Mouse (Mus musculus): Measurements from ENCODE around the gene Usp19. TPM values are rescaled to one million over a fixed set of nuclear protein-coding genes. Genes with fewer than 3 reads are reported as not detected.
A peak's percentile ranks its signal among the peaks of the same experiment; 100 is the strongest.

The Usp19 gene
- 100 to 1,000 TPM; 105 to 120 TPM for total RNA-seq (2021)
- long read RNA-seq, experiment 1, full-length matches to known transcripts, result 98 of 134 reads
- long read RNA-seq, experiment 1, partial matches to known transcripts, result 33 of 134 reads
- long read RNA-seq, experiment 1, other reads (novel, unspliced or antisense), result 3 of 134 reads
- long read RNA-seq, experiment 2, full-length matches to known transcripts, result 89 of 133 reads
- long read RNA-seq, experiment 2, partial matches to known transcripts, result 31 of 133 reads
- long read RNA-seq, experiment 2, other reads (novel, unspliced or antisense), result 13 of 133 reads

DNA sequence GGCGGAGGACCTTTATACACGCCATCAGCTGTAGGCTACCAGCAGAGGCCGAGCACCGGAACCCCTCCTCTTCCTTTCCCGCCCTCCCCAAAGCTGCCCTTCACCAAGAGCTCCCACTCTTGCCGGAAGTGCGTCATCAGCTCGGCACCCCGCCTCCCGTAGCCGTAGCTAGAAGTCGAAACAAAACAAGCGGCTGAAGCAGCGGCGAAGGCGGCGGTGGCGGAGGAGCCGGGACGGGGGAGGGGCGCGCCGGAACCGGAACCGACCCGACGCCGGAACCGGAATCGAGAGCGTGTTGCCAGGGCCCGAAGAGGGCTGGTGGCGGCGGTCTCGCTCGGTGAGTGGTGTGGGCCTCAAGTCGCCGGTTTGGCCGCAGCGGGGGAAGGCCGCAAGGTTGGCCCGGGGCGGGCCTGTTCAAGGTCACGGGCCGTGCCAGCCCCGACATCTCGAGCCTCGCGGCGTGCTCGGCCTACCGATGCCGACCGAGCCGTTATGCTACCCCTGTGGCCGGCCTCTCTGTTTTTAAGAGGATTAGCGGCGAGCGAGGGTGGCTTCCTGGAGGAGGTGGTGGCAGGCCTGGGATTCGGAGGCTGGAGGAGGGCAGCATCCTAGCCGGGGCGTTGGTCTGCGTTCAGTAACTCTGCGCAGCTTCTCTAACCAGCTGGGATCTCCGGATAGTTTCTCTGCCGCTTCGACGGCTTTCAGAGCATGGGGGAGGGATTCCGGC, at the start of gene Usp19:
Gene Usp19 (plus strand): TSS at position 44 of the 727 bp plus-strand sequence.
- peak; percentile 92 to 95 for DNase-seq
- intact Hi-C loops (cut with DNase I), result no loop called here

DNA sequence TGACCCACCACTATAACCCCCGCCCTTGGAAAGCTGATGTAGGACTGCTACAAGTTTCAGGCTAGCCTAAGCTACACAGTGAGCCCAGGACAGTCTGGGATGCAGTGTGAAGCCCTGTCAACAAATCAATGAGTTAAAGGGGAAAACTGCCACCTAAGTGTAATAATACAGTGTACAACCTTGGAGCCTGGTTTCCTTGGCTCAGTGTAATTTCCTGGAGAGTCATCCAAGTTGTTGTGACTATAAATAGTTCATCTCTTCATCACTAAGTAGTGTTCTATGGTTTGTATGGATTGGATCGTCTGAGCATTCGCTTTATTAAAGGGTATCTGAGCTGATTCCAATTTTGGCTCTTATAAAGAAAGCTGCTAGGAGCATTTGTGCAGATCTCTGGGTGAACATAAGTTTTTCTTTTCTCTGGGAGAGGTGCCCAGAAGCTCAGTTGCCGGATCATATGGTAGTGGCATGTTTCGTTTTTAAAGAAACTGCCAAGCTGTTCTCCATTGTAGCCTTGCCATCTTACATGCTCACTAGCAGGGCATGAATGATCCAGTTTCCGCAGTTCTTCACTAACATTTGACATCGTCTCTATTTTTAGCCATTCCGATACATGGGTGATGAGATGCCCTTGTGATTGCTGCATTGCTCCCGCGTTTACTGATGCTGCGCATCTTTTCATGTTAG, 49.0 kb upstream of the Usp19 start:
- intact Hi-C loops (cut with DNase I), result no loop called here

DNA sequence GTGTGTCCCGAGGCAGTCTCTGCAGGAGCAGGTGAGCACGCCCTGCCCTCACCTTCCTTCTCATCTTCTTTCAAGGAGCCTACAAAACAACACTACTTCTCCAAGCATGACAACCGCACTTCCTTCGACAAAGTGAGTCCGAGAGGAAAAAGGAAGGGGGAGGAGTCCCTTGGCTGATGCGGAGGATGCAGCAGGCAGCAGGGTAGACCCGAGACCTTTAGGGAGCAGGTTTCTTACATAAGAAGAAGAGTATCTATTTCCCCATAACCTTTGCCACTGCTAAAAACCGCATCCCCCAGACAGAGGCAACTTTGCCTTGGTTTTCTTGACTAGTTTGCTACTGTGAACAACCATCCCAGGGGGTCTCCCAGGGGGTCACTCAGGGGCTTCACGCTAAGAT, 45.3 kb upstream of the Usp19 start:
- intact Hi-C loops (cut with DNase I), result no loop called here
- no peak for DNase-seq

More for the DNA sequence above, 49.0 kb upstream of the Usp19 start:
- no peak for DNase-seq

DNA sequence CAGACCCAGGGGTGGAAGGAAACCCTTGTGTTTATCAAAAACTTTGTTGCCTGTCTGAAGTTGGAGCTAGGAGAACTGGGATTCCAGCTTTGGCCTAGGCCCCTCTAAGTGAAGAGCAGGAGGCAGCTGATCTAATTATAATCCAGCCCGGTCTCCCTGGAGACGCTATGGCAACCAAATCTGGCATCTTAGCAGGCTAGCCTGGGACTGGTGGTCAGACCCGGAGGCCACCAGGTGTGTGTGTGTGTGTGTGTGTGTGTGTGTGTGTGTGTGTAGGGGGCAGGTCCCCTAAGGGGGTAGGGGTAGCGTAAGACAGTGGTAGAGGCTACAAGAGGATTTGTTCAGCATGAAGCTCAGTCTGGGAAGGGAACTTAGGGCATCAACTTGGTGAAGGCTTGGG, 40.5 kb upstream of the Usp19 start:
- intact Hi-C loops (cut with DNase I), result no loop called here

DNA sequence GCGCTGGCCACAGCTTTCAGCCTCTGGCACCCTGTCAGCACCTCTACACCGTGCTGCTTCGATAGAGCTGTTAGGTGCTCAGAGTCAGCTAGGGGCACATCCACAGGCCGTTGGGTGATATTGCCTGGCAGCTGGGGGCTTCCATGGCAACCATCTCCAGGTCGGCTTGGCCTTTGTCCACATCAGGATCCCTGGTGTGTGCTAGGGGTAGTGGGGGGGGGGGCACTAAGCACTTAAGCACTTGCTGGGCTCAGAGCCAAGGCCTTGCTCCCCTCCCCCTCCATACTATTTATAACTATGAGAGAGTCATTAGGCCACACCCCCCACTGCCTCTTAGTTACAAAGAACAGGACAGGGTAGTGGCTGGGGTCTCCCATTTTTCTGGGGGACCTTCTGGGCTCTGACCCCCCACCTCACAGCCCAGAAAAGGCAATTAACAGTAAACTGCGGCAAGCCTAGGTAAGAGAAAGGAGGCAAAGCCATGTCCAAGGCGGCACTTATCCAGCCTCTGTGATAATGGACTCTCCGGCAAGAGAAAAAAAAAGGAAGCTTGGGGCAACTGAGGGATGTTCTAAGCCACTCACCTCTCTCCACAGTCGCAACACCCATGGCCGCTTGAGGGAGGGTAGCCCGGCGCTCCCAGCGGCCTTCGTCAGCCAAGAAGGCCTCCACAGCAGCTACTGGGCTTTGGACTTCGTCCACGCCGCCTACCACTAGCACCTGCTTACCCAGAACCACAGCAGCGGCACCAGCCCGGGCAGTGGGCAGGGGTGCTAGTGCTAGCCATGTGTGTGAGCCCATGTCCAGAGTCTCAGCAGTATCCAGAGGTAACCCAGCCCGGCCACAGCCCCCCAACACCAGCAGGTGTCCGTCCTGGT, 39.9 kb upstream of the Usp19 start:
- no peak for DNase-seq
- intact Hi-C loops (cut with DNase I), result no loop called here

More for the DNA sequence above, 40.5 kb upstream of the Usp19 start:
- no peak for DNase-seq

DNA sequence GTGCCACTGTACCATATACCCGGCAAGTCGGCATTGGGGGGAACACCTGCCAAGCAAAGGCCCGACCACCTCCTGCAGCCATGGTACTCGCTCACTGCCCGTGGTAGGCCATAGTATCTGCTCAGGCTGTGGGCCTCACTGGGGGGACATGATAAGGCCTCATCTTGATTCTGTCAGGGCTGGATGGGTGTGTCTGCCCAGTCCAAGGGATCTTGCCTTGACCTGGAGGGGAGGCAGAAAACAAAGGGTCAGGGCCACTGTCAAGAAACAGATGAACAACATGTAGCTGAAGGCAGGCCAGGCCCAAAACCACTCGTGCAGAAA, 39.3 kb upstream of the Usp19 start:
- intact Hi-C loops (cut with DNase I), result no loop called here
- no peak for DNase-seq

DNA sequence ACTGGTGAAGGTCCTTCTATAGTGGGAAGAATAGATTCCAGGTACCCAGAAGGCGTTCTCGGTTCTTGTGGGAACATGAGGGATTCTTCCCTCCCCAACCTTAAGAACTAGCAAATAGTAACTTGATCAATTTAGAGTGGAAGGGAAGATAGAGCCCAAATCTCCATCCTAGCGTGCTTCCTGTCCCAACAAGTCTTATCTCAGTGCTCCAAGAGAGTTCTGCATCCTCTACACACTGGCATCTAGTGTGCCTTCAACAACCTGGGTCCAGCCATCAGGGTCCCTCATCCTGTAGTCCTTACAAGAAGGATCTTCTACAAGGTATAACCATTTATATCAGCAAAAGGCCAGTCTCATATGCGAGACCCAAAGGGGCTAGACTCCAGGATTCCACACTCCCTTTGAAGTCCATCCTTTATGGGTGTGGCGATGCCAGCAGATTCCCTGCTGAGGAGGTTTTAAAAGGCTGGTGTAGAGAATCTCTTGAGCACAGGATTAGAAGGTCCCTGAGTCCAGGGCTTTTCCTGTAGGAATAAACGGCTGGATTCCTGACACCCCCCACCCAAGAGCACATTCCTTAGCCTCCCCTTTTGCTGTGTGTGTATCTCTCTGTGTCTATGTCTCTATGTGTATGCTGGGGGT, 38.8 kb upstream of the Usp19 start:
- no peak for DNase-seq
- intact Hi-C loops (cut with DNase I), result no loop called here

DNA sequence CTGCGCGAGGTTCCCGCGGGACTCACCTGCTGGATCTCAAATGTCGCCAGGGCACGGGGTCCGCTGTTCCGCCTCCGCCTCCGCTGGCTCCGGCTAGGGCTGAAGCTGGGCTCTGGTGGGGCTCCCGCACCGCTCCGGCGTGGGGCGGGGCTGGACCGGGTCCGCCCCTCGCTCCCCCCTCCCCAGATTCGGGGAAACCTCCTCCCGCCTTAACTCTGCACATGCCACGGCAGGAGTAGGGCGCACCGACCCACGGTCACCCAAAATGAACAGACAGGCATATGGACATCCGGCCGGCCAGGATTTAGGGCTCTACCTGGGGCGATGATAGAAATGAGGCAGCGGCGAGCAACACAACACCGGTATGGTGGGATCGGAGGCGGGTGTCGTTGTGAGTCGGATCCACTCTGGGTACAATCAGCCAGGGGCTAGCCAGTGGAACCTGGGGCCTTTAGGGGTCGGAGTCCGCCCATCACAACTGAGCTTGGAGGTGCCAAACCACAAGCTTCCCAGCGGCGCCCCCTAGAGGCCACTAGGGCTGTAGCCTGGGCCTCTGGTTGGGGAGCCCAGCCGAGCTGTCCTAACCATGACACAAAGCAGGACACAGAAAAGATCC, 38.0 kb upstream of the Usp19 start:
- intact Hi-C loops (cut with DNase I), result no loop called here

DNA sequence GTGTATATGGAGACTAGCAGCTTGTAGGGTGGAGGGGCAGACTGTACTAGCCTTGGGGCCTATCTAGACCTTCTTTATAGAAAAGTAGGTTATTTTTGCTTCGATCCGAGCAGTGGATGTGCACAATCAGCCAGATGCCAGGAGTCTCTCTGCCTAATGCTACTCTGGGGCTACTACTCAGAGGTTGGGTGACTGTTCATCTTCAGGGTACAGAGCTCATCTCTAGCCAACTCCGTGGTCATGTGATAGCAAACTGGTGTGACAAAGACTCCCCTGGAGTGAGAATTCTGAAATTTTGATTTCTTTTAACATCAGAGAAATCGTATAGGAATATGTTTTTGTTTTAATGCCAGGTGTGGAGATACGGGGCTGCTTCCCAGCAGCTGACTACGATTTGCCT, 37.5 kb upstream of the Usp19 start:
- intact Hi-C loops (cut with DNase I), result no loop called here
- no peak for DNase-seq

More for the DNA sequence above, 38.0 kb upstream of the Usp19 start:
- DNase-seq, result peak; percentile 81 to 83

DNA sequence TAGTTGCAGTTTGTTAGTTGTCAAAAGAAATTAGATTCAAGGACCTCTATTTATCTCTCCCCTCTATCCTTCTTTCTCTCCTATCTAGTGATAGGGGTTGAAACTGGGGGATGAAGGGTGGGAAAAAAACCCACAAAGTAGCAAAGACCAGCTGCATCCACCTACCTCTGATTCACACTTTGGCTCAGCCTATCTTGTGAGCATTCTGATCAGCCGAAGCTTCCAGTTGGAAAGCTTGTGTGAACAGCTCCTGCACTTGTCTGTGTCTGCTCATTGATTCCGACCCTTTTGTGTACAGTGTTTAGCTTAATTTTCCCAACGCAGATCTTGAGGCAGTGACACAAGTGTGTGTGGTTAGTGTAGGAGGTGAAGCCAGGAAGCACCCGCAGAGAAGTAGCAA, 36.9 kb upstream of the Usp19 start:
- intact Hi-C loops (cut with DNase I), result no loop called here
- no peak for DNase-seq

DNA sequence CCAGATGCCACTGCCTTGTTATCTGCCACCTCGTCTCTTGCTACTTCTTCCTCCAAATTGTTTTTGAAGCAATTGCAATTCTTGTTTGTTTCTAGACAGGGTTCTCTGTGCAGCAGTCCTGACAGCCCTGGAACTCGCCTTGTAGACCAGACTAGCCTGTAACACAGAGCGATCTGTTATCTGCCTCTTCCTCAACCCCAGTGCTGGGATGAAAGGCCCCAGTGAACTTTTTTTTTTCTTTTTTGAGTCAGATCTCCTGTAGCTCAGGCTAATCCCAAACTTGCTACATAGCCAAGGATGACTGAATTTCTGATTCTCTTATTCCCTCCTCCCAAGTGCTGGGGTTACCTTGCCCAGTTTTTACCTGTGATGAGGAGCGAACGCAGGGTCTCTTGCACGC, 36.0 kb upstream of the Usp19 start:
- DNase-seq, result no peak
- intact Hi-C loops (cut with DNase I), result no loop called here

DNA sequence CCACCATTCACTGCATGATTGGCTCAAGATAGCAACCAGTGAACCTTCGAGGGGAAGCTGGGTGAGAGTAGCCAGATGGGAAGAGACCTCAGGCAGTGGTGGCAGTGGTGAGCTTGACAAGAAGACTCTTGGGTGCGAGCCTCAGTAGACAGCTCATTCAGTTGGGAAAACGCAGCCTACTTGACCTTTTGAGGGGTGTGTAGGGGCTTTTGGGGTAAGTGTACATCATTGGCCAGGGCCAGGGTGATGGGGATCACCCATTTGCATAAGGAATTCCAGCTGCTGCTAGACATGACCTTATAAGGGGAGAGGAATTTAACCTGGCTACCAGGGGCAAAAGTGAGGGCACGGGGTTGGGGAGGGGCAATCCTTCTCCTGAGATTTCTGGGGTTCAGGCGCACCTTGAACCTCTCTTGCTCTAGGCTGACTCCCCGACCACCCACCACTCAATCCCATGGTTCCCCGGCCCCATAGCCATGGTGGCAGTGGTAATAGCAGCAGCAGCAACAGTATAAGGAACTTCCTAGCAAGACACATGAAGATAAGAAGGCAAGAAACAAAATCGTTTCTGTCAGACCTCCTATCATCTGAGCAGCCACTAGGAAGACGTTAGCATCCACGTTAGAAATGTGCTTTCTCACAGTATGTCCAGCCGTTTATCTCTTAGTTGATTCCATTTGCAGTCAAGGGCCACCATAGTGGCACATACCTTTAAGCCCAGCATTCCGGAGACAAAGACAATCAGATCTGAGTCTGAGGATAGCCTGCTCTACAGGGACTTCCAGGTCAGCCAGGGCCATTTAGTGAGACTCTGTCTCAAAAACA, 34.4 kb upstream of the Usp19 start:
- intact Hi-C loops (cut with DNase I), result no loop called here
- DNase-seq, result no peak

DNA sequence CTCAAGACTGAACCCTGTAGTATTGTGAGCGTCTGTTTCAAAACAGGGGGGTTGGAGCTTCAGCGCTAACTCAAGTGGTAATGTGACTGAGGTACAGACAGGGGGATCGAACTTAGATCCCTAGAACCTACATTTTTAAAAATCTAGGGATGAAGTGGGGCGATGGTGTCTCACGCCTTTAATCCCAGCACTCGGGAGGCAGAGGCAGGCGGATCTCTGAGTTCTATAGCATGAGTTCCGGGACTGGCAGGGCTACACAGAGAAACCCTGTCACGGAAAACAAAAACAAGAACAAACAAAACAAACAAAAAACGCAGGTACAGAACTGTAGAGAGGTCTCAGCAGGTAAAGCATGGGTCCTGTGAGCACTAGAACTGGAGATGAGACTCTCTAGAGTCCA, 33.4 kb upstream of the Usp19 start:
- DNase-seq, result no peak

DNA sequence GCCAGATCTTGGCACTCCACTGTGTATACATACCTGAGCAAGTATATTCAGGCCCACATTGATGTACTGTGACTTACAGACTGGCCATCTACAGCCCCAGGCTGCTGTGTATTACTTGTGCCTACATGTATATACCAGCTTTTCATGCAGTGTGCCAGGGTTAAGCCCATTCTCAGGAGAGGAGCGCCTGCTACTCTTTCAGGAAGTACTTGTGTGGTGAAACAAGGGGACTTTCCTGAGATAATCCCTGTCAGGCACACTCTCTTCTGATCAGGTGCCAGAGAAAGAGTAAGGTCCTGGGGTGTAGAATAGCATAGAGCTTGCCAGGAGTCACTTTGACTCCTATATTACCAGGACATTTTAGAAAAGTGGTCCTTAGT, 30.5 kb upstream of the Usp19 start:
- intact Hi-C loops (cut with DNase I), result no loop called here
- no peak for DNase-seq

More for the DNA sequence above, 33.4 kb upstream of the Usp19 start:
- intact Hi-C loops (cut with DNase I), result no loop called here

DNA sequence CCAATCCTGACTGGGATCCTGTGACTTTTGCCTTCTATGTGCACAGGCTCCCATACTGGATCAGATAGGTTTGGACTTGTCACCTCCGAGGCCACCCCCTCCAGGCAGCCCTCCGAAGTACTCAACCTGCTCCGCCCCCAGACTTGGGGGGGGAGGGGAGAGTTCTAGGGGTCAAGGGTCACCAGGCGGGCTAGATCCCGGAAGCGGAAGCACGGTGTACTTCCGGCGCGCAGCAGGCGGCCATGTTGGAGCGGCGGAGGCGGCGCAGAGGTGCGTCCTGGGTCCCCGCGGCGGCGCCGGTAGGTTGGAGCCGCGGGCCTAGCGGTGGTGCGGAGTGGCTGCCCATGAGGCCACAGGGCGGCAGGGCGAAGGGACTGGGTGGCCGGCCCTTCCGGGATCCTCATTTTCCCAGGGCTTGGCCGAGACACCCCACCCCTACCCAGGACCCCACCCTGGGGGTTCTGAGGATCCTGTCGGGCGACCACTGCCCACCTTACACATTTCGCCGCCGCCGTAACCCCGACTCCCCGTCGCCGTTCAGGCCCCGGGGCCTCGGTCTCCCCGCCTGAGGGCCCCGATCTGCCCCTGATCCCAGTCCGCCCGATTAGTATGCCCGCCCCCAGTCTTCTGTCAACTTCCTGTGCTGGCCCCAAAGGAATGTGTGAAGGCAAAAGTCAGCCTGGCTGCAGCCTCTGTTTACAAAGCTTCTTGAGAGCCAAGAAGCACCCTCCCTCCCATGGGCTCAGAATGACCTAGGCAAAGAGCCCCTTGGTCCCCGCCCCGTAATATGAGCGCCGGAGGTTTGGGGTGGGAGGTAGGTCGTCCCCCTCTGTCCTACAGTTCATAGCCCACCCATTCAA, 29.9 kb upstream of the Usp19 start, which contains the start of gene Ccdc71:
Gene Ccdc71 (plus strand): TSS at position 209 of the 860 bp plus-strand sequence.
- intact Hi-C loops (cut with DNase I), result no loop called here
- peak; percentile 79 to 80 for DNase-seq

DNA sequence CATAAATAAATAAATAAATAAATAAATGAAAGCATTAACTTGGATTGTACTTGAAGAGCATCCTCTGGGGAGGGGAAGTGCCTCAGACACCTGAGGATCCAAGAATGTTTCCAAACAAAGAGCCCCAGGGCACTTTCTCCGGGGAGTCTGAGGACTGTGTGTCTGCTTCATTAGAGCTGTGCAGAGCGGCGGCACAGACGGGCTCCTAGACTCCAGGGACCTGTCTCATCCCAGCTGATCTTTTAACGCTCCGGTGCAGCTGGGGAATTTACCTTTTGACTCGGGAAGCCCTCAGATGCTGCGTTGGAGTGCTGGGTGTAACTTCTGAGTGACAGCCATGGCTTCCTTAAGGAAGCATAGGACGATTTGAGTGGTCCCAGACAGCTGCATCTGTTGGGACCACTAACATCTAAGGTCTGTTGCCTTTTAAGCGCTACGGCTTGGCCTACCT, 29.2 kb upstream of the Usp19 start, which contains the start of gene Klhdc8b:
Gene Klhdc8b (minus strand): TSS at position 401 of the 451 bp plus-strand sequence.
- DNase-seq, result no peak
- intact Hi-C loops (cut with DNase I), result no loop called here

DNA sequence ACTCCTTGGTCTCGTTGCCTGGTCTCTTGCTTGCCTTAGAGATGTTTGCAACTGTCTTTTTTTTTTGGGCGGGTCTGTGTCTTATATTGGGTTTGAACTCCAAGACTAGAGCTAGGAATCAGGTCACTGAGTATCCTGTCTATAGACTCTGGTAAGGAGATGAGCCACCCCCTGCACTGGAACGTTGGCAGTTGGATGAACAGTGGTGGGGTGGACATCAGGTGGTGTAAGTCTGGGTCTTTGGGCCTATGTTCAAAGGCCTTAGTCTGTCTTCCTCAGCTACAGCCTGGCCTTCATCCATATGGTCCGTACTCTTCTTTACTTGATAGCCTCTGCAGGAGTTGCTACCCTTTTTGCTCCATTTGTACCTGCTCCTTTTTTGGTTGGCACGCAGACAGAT, 28.7 kb upstream of the Usp19 start:
- intact Hi-C loops (cut with DNase I), result no loop called here
- DNase-seq, result no peak

DNA sequence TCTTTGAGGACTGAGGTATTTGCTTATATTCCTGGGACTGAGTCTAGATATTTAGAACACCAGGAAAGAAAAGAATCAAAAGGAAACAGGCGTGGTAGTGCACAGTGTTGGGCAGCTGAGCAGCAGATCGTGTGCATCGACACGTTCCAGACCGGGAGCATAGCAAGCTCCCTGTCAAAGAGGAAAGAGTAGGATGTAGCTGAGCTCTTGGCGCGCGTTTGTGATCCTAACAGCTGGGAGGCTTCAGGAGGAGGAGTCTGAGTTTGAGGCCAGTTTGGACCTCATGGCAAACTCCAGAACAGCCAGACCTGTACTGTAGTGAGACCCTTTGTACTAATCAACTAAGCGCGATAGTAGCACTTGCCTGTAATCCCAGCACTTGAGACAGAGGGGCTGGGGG, 28.2 kb upstream of the Usp19 start:
- intact Hi-C loops (cut with DNase I), result no loop called here
- no peak for DNase-seq
